Mouse (Mus musculus) stomach, postnatal 0 days (tissue): Measurements from ENCODE around the gene Acer3.

ENCODE experiments used
- CTCF ChIP-seq: IDR thresholded peaks from 2 replicates; pipeline ENCODE4 v1.5.1; 2016; ENCODE audit warnings: antibody characterized with exemption, low read depth, mild to moderate bottlenecking, moderate library complexity
- EP300 ChIP-seq: optimal IDR thresholded peaks from 2 replicates; pipeline ENCODE3; 2016; ENCODE audit warnings: antibody characterized with exemption

DNA sequence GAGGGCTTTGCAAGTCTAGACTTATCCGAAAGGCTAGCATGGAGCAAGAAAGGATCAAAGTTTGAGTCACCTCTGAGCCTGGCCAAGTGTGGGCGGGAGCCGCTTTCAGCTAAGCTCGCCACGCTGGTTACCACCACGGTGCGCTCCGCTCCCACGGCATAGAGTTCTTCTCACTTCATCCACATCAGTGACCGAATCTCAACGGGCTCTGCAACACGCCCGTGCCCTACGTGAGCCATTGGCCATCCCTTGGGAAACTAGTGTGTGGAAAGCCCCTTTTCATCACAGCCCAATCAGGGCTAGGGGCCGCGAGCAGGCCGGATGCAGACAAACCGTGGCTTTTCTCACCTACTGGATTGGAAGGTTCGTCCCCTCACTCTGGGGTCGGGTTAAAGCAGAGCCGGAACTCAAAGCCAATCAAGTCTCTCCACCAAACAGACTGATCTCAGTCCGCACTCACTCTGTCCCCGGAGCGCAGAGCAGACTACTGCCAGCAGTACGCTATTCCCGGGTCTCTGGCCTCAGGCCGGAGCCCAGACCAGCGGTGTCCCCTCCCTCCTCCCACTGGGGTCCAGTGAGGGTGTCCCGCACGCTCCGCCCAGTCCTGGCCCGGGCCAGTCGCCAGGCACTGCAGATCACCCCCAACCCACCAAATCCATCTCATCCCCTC, 39.1 kb upstream of the Acer3 start:
- no peak for TF ChIP-seq EP300
- no peak for TF ChIP-seq CTCF
